Mouse (Mus musculus): ENCODE measurements around the gene Gpd2. TPM values are rescaled to one million over a fixed set of nuclear protein-coding genes. Genes with fewer than 3 reads are reported as not detected.
A peak's percentile ranks its signal among the peaks of the same experiment; 100 is the strongest.

Gene Gpd2
- polyA plus RNA-seq, 1 experiment from 2014 or later = 24.8 TPM

GRCm38 (mm10) chr2:57268839-57269238 is 31.4 kb downstream of the Gpd2 start:
- no peak for ATAC-seq (ENCODE audit: low FRiP score)
- WGBS = 90% methylated on average over 3 of the region's 3 CpGs
- Histone ChIP-seq H3K9ac (replicated peaks) (no peak overlapping the region), H3K27ac (replicated peaks) (no peak overlapping the region), H3K27me3 (replicated peaks) (no peaks in the 10 kb centered on the region), H3K4me1 (no peaks in the 10 kb centered on the region), H3K36me3 (no peaks in the 10 kb centered on the region), H3K9me3 (replicated peaks) (no peaks in the 10 kb centered on the region), H3K4me3 (replicated peaks) (no peak overlapping the region), H3K4me2 (no peak overlapping the region)

- no peak overlapping the region for H3K4me3 ChIP-seq (replicated peaks)
- H3K36me3 ChIP-seq = no peaks in the 10 kb centered on the region
- H3K27me3 ChIP-seq (replicated peaks) = no peaks in the 10 kb centered on the region
- H3K9me3 ChIP-seq (replicated peaks) = no peaks in the 10 kb centered on the region
- H3K27ac ChIP-seq (replicated peaks) = no peak overlapping the region
- no peaks in the 10 kb centered on the region for H3K4me1 ChIP-seq
- no peak overlapping the region for H3K4me2 ChIP-seq
- ATAC-seq (ENCODE audit: low FRiP score) = no peak
- WGBS = 75% methylated on average over 13 of the region's 13 CpGs
- no peak overlapping the region for H3K9ac ChIP-seq (replicated peaks)
Measured at GRCm38 (mm10) chr2:57269690-57270435, 32.4 kb downstream of the Gpd2 start.

- Histone ChIP-seq H3K27me3 (replicated peaks) (no peaks in the 10 kb centered on the region), H3K4me2 (no peak overlapping the region), H3K9me3 (replicated peaks) (no peaks in the 10 kb centered on the region), H3K36me3 (0 out of 2 replicates have a peak, but pooled peaks cover 2% of the 10 kb centered on the region), H3K9ac (replicated peaks) (no peak overlapping the region), H3K4me3 (replicated peaks) (no peak overlapping the region), H3K4me1 (no peaks in the 10 kb centered on the region), H3K27ac (replicated peaks) (no peak overlapping the region)
- 92% methylated on average over 10 of the region's 10 CpGs for WGBS
- no peak for ATAC-seq (ENCODE audit: low FRiP score)
Measured at GRCm38 (mm10) chr2:57280190-57280723, 42.8 kb downstream of the Gpd2 start.

- H3K27me3 ChIP-seq (replicated peaks) = no peaks in the 10 kb centered on the region
- H3K9me3 ChIP-seq (replicated peaks) = no peaks in the 10 kb centered on the region
- no peak for ATAC-seq (ENCODE audit: low FRiP score)
- H3K4me1 ChIP-seq = no peaks in the 10 kb centered on the region
- H3K4me2 ChIP-seq = no peak overlapping the region
- 69% methylated on average over 7 of the region's 7 CpGs for WGBS
- no peak overlapping the region for H3K4me3 ChIP-seq (replicated peaks)
- H3K9ac ChIP-seq (replicated peaks) = no peak overlapping the region
- H3K36me3 ChIP-seq = 0 out of 2 replicates have a peak, but pooled peaks cover 2% of the 10 kb centered on the region
- H3K27ac ChIP-seq (replicated peaks) = no peak overlapping the region
Measured at GRCm38 (mm10) chr2:57283791-57284190, 46.4 kb downstream of the Gpd2 start.

DNA sequence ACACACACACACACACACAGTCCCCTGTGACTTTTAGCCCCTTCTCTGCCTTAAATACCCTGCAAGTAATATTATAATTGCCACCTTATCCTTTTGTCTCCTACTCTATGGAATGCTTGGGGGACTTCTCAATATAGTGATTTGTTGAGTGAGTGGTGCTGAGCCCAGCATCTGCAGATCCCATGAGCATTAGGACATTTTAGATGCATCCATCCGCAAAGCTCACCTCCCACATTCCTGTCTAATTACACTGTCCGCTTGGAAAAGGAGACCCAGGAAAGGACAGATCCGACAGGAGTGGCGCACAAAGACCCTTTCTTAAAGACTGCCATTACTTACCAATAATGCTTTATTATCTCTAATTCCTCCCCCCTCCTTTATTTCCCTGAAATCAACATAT is 47.8 kb downstream of the Gpd2 start:
- Histone ChIP-seq H3K4me2 (no peak overlapping the region), H3K4me3 (replicated peaks) (no peak overlapping the region), H3K9ac (replicated peaks) (no peak overlapping the region), H3K27ac (replicated peaks) (no peak overlapping the region), H3K9me3 (replicated peaks) (no peaks in the 10 kb centered on the region), H3K27me3 (replicated peaks) (no peaks in the 10 kb centered on the region), H3K36me3 (0 out of 2 replicates have a peak, but pooled peaks cover 2% of the 10 kb centered on the region), H3K4me1 (no peaks in the 10 kb centered on the region)
- no peak for ATAC-seq (ENCODE audit: low FRiP score)
- WGBS = 76% methylated on average over 4 of the region's 4 CpGs

DNA sequence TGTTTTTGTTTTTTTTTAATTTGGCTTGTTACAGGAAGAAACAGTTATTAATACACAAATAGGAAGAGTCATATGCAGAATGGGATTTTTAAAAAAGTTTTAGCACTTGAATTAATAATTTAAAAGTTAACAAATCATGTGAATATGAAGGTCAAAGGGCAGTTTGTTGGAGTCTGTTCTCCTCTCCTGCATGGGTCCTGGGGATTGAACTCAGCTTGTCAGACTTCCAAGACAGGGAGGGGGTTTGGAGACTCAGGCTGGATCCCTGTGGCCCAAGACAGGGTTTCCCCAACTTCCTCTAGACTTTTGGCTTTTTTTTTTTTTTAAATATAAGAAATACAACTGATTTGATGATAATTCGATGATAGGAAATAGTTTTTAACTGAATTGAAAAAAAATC is 50.6 kb downstream of the Gpd2 start:
- no peaks in the 10 kb centered on the region for H3K4me1 ChIP-seq
- H3K27me3 ChIP-seq (replicated peaks) = no peaks in the 10 kb centered on the region
- H3K9me3 ChIP-seq (replicated peaks) = no peaks in the 10 kb centered on the region
- no peak overlapping the region for H3K9ac ChIP-seq (replicated peaks)
- 0 out of 2 replicates have a peak, but pooled peaks cover 2% of the 10 kb centered on the region for H3K36me3 ChIP-seq
- no peak overlapping the region for H3K27ac ChIP-seq (replicated peaks)
- ATAC-seq (ENCODE audit: low FRiP score) = no peak
- no peak overlapping the region for H3K4me3 ChIP-seq (replicated peaks)
- WGBS = 93% methylated on average over 1 of the region's 1 CpGs
- H3K4me2 ChIP-seq = no peak overlapping the region

DNA sequence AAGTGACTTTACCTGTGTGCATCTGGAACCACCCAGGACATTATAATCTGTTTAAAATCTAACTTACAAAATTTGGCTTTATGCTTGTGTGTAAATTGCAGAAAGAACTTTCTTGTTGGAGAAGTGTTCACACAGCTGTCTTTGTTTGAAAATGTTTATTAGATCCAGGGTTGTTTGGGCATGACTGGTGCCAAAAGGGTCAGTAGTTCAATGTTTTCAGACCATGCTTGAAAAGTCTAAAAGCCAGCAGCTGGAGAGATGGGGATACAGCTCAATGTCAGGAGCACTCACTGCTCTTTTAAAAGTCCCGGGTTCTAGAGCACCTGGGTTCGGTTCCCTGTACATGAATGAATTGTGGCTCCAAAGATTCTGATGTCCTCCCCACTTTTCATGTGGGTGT is 56.1 kb downstream of the Gpd2 start:
- WGBS = 94% methylated on average over 2 of the region's 2 CpGs

DNA sequence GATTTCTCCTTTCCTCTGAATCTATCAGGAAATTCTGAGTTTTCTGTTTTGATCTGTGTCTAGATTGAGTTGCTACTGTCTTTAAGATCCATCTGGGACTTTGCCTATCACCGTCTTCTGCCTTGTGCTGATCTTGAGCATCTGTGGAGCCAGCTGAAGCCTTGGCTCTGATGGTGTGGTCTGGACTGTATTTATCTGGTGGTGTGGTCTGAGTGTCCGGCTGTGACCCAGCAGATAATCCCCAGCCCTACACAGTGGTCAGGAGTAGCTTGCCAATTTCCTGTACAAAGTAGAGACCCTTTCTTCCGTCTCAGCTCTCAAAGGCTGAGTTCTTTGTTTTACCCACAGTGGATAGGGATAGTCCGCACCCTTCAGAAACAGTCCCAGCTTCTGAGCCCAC is 58.6 kb downstream of the Gpd2 start:
- Histone ChIP-seq H3K27me3 (replicated peaks) (no peaks in the 10 kb centered on the region), H3K4me3 (replicated peaks) (no peak overlapping the region), H3K36me3 (no peaks in the 10 kb centered on the region), H3K4me2 (no peak overlapping the region), H3K4me1 (no peaks in the 10 kb centered on the region), H3K9ac (replicated peaks) (no peak overlapping the region), H3K27ac (replicated peaks) (no peak overlapping the region), H3K9me3 (replicated peaks) (no peaks in the 10 kb centered on the region)
- WGBS = 88% methylated on average over 4 of the region's 4 CpGs
- no peak for ATAC-seq (ENCODE audit: low FRiP score)

More for the DNA sequence above, 56.1 kb downstream of the Gpd2 start:
- Histone ChIP-seq H3K27ac (replicated peaks) (no peak overlapping the region), H3K4me1 (no peaks in the 10 kb centered on the region), H3K4me2 (no peak overlapping the region), H3K36me3 (0 out of 2 replicates have a peak, but pooled peaks cover 2% of the 10 kb centered on the region), H3K9ac (replicated peaks) (no peak overlapping the region), H3K4me3 (replicated peaks) (no peak overlapping the region), H3K9me3 (replicated peaks) (no peaks in the 10 kb centered on the region), H3K27me3 (replicated peaks) (no peaks in the 10 kb centered on the region)
- ATAC-seq (ENCODE audit: low FRiP score) = no peak

- Histone ChIP-seq H3K9ac (replicated peaks) (no peak overlapping the region), H3K27ac (replicated peaks) (no peak overlapping the region), H3K4me3 (replicated peaks) (no peak overlapping the region), H3K36me3 (no peaks in the 10 kb centered on the region), H3K4me1 (no peaks in the 10 kb centered on the region), H3K4me2 (no peak overlapping the region), H3K27me3 (replicated peaks) (no peaks in the 10 kb centered on the region), H3K9me3 (replicated peaks) (no peaks in the 10 kb centered on the region)
- no peak for ATAC-seq (ENCODE audit: low FRiP score)
- WGBS = 93% methylated on average over 4 of the region's 4 CpGs
Measured at GRCm38 (mm10) chr2:57297226-57297625, 59.8 kb downstream of the Gpd2 start.

DNA sequence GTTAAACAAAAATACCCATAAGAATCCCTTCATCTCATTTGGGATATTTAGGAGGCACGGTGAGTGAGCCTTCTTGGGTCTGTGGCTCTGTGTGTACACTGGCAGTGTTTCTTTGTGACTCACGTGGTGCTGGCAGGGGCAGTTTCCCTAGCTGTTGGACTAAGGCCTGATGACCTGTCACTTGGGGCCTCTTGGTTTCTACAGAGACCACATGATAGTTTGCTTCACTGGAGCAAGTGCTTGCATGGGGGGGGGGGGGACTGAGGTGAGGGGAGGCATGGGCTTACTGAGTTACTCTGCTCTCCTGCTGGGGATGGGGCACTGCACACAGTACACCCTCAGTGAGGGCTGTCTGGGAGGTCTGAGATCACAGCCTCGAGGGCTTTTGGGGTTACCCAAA is 64.1 kb downstream of the Gpd2 start:
- Histone ChIP-seq H3K9me3 (replicated peaks) (no peaks in the 10 kb centered on the region), H3K4me2 (no peak overlapping the region), H3K4me3 (replicated peaks) (no peak overlapping the region), H3K27me3 (replicated peaks) (no peaks in the 10 kb centered on the region), H3K4me1 (peaks cover 10% of the 10 kb centered on the region; the same call in 1 of the 2 replicates), H3K9ac (replicated peaks) (no peak overlapping the region), H3K27ac (replicated peaks) (no peak overlapping the region), H3K36me3 (no peaks in the 10 kb centered on the region)
- ATAC-seq (ENCODE audit: low FRiP score) = no peak
- WGBS = 61% methylated on average over 3 of the region's 3 CpGs

- no peak overlapping the region for H3K27ac ChIP-seq (replicated peaks)
- H3K36me3 ChIP-seq = no peaks in the 10 kb centered on the region
- H3K27me3 ChIP-seq (replicated peaks) = no peaks in the 10 kb centered on the region
- 48% methylated on average over 4 of the region's 4 CpGs for WGBS
- peak; percentile 63 for ATAC-seq (ENCODE audit: low FRiP score)
- no peak overlapping the region for H3K9ac ChIP-seq (replicated peaks)
- 0 out of 2 replicates have a peak overlapping the region, but pooled peaks have one; percentile 1 for H3K4me2 ChIP-seq
- no peak overlapping the region for H3K4me3 ChIP-seq (replicated peaks)
- H3K4me1 ChIP-seq = peaks cover 10% of the 10 kb centered on the region; the same call in 1 of the 2 replicates
- no peaks in the 10 kb centered on the region for H3K9me3 ChIP-seq (replicated peaks)
Measured at GRCm38 (mm10) chr2:57304212-57304611, 66.8 kb downstream of the Gpd2 start.

DNA sequence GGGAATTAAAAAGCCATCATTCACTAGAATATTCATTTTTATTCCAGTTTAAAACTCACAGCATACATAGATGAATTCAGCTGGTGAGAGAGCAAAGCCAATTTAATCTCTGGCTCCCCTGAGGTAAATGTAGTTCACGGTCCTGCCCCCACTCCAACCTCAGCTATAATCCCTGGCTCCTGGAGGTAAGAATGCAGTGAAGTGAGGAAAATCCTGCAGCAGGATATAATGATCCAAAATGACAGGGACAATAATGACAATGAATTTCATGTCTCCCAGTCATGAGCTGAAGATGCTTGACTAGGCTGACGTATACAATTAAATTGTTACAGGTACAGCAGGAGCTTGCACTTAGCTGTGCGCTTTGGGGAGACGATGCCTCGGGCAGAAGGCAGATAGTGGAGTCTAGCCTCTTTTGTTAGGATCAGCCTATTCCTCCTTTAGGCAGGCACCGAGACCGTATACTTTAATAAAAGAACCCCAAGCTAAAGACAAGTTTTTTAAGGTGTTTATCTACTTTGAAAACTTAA is 74.9 kb downstream of the Gpd2 start:
- ATAC-seq (ENCODE audit: low FRiP score) = peak; percentile 28; the same call in 1 of the 2 replicates
- no peak overlapping the region for H3K4me3 ChIP-seq (replicated peaks)
- H3K9me3 ChIP-seq (replicated peaks) = no peaks in the 10 kb centered on the region
- 58% methylated on average over 7 of the region's 7 CpGs for WGBS
- no peaks in the 10 kb centered on the region for H3K36me3 ChIP-seq
- H3K27me3 ChIP-seq (replicated peaks) = no peaks in the 10 kb centered on the region
- H3K9ac ChIP-seq (replicated peaks) = no peak overlapping the region
- H3K27ac ChIP-seq (replicated peaks) = no peak overlapping the region
- H3K4me1 ChIP-seq = no peaks in the 10 kb centered on the region
- H3K4me2 ChIP-seq = no peak overlapping the region
